Mouse (Mus musculus) CH12.LX (cell line): ENCODE results near the gene Gm45521. TPM values are rescaled to one million over a fixed set of nuclear protein-coding genes. Genes with fewer than 3 reads are reported as not detected.

ENCODE experiments used
- DNase-seq: peaks from one replicate; pipeline ENCODE4 v3.0.0-alpha.2; 2013; ENCODE audit errors: extremely low read depth
- H3K27ac ChIP-seq: 2 replicates; pipeline ENCODE4 v1.5.1; 2012; ENCODE audit warnings: low read depth, mild to moderate bottlenecking, control low read depth, moderate library complexity; ENCODE audit not compliant: insufficient read depth
- H3K27me3 ChIP-seq: replicated peaks from 2 replicates; pipeline ENCODE3; 2012; ENCODE audit warnings: inconsistent platforms
- H3K36me3 ChIP-seq, 2 experiments: replicated peaks in 1 of 2; 2 replicates each; pipeline versions ENCODE3 to v1.6.1; 2012; ENCODE audit warnings: inconsistent platforms in 1 of 2, low read length in 1 of 2, mild to moderate bottlenecking in 1 of 2, mixed read lengths in 1 of 2, moderate library complexity in 1 of 2; ENCODE audit not compliant: control insufficient read depth in 1 of 2, insufficient read depth in 1 of 2
- H3K4me1 ChIP-seq, 2 experiments: 2 replicates each; pipeline ENCODE4 v1.6.1; 2012; ENCODE audit warnings: inconsistent platforms in 1 of 2, moderate library complexity in 1 of 2; ENCODE audit not compliant: insufficient read depth in 2 of 2, control insufficient read depth in 1 of 2
- H3K4me2 ChIP-seq: 2 replicates; pipeline ENCODE4 v1.6.1; 2012; ENCODE audit warnings: low read depth, mild to moderate bottlenecking, control low read depth; ENCODE audit not compliant: poor library complexity, insufficient read depth, severe bottlenecking
- H3K4me3 ChIP-seq, 3 experiments: fragments of 150-350 bp in 1 of 3; sonication (generic) in 1 of 3; replicated peaks in 1 of 3; 2 replicates each; pipeline versions ENCODE3 to v1.5.1; 2011 to 2012; ENCODE audit warnings: low read depth in 2 of 3, low read length in 2 of 3, mild to moderate bottlenecking in 2 of 3, moderate library complexity in 2 of 3, control low read depth in 1 of 3, improper control_type of control experiment in 1 of 3, inconsistent platforms in 1 of 3, mixed read lengths in 1 of 3; ENCODE audit not compliant: poor library complexity in 1 of 3
- H3K79me2 ChIP-seq: replicated peaks from 2 replicates; pipeline ENCODE4 v1.6.1; 2012; ENCODE audit warnings: mild to moderate bottlenecking, moderate library complexity; ENCODE audit not compliant: control insufficient read depth, poor library complexity, insufficient read depth, severe bottlenecking; ENCODE audit errors: extremely low read depth
- H3K9ac ChIP-seq: 2 replicates; pipeline ENCODE4 v1.6.1; 2012; ENCODE audit warnings: low read depth, mild to moderate bottlenecking, control low read depth, moderate library complexity; ENCODE audit not compliant: insufficient read depth
- H3K9me3 ChIP-seq: replicated peaks from 2 replicates; pipeline ENCODE3; 2012; ENCODE audit warnings: low read length, inconsistent platforms, mixed read lengths
- BHLHE40 ChIP-seq: IDR thresholded peaks from 2 replicates; pipeline ENCODE4 v1.6.1; 2011; ENCODE audit warnings: mild to moderate bottlenecking, low read depth, low read length, improper control_type of control experiment
- CHD1 ChIP-seq: IDR thresholded peaks from 2 replicates; pipeline ENCODE4 v1.6.1; 2012; ENCODE audit warnings: low read depth, low read length, improper control_type of control experiment, inconsistent platforms
- CTCF ChIP-seq, 2 experiments: IDR thresholded peaks in 1 of 2; conservative IDR thresholded peaks in 1 of 2; 2 replicates each; pipeline ENCODE4 v1.5.1; 2011 to 2012; ENCODE audit warnings: low read depth in 2 of 2, low read length in 2 of 2, improper control_type of control experiment in 1 of 2, inconsistent platforms in 1 of 2, mild to moderate bottlenecking in 1 of 2, moderate library complexity in 1 of 2
- E2F4 ChIP-seq: IDR thresholded peaks from 2 replicates; pipeline ENCODE4 v1.6.1; 2011; ENCODE audit warnings: low read depth, low read length, improper control_type of control experiment; ENCODE audit not compliant: insufficient replicate concordance
- ELF1 ChIP-seq: IDR thresholded peaks from 2 replicates; pipeline ENCODE4 v1.6.1; 2014; ENCODE audit warnings: low read depth, mild to moderate bottlenecking, inconsistent platforms, low read length, improper control_type of control experiment
- EP300 ChIP-seq: IDR thresholded peaks from 2 replicates; pipeline ENCODE4 v1.6.1; 2011; ENCODE audit warnings: low read length, improper control_type of control experiment
- GABPA ChIP-seq: IDR thresholded peaks from 2 replicates; pipeline ENCODE4 v1.6.1; 2012; ENCODE audit warnings: low read depth, low read length, improper control_type of control experiment, inconsistent platforms; ENCODE audit not compliant: insufficient replicate concordance
- HCFC1 ChIP-seq: IDR thresholded peaks from 2 replicates; pipeline ENCODE4 v1.6.1; 2012; ENCODE audit warnings: low read depth, mild to moderate bottlenecking, inconsistent platforms, low read length, improper control_type of control experiment
- JUN ChIP-seq: IDR thresholded peaks from 2 replicates; pipeline ENCODE4 v1.6.1; 2011; ENCODE audit warnings: low read depth, mild to moderate bottlenecking, low read length, improper control_type of control experiment, moderate library complexity; ENCODE audit not compliant: insufficient read depth
- JUND ChIP-seq: conservative IDR thresholded peaks from 2 replicates; pipeline ENCODE4 v1.6.1; 2011; ENCODE audit warnings: low read depth, low read length, improper control_type of control experiment
- MAZ ChIP-seq: IDR thresholded peaks from 2 replicates; pipeline ENCODE4 v1.6.1; 2012; ENCODE audit warnings: low read depth, mild to moderate bottlenecking, inconsistent platforms, low read length, improper control_type of control experiment, moderate library complexity
- MEF2A ChIP-seq: IDR thresholded peaks from 2 replicates; pipeline ENCODE4 v1.6.1; 2014; ENCODE audit warnings: low read depth, mild to moderate bottlenecking, inconsistent platforms, low read length, improper control_type of control experiment, borderline replicate concordance
- NELFE ChIP-seq: IDR thresholded peaks from 2 replicates; pipeline ENCODE4 v1.6.1; 2011; ENCODE audit warnings: low read depth, low read length, improper control_type of control experiment
- NRF1 ChIP-seq: IDR thresholded peaks from 2 replicates; pipeline ENCODE4 v1.6.1; 2014; ENCODE audit warnings: low read depth, mild to moderate bottlenecking, inconsistent platforms, low read length, improper control_type of control experiment, moderate library complexity
- RCOR1 ChIP-seq: conservative IDR thresholded peaks from 2 replicates; pipeline ENCODE4 v1.6.1; 2012; ENCODE audit warnings: low read depth, mild to moderate bottlenecking, inconsistent platforms, low read length, improper control_type of control experiment
- UBTF ChIP-seq: IDR thresholded peaks from 2 replicates; pipeline ENCODE4 v1.6.1; 2012; ENCODE audit warnings: low read depth, mild to moderate bottlenecking, inconsistent platforms, low read length, improper control_type of control experiment, moderate library complexity
- USF1 ChIP-seq: IDR thresholded peaks from 2 replicates; pipeline ENCODE4 v1.6.1; 2014; ENCODE audit warnings: low read depth, mild to moderate bottlenecking, inconsistent platforms, low read length, improper control_type of control experiment
- ZKSCAN1 ChIP-seq: IDR thresholded peaks from 2 replicates; pipeline ENCODE4 v1.6.1; 2012; ENCODE audit warnings: low read depth, inconsistent platforms, low read length, improper control_type of control experiment, borderline replicate concordance
- ZNF384 ChIP-seq: IDR thresholded peaks from 2 replicates; pipeline ENCODE4 v1.6.1; 2012; ENCODE audit warnings: low read depth, low read length, improper control_type of control experiment, inconsistent platforms
- dilution Hi-C: fragments of 300-500 bp; cut with MboI; formaldehyde crosslinking; loops from 2 replicates; pipeline ENCODE4 v1.14.3; 2020; ENCODE audit warnings: low sequenced_read_pairs; ENCODE audit not compliant: extremely low pct_unique_long_range_greater_than_20kb, extremely low pct_ligation_motif_present
- in situ Hi-C: fragments of 300-500 bp; cut with MboI; formaldehyde crosslinking; loops from 3 replicates; pipeline ENCODE4 v1.14.3; 2019; ENCODE audit warnings: low sequenced_read_pairs, low pct_ligation_motif_present, low pct_unique_long_range_greater_than_20kb, mixed read lengths
- polyA plus RNA-seq: library from polyadenylated mRNA; unstranded; fragments of >175 nt; gene quantifications from 2 replicates; pipeline ENCODE4 v1.2.1, GENCODE M21; 2012; ENCODE audit warnings: low read depth; ENCODE audit not compliant: insufficient read length
- total RNA-seq, 2 experiments: library from RNA; depleted of rRNA; stranded (reverse); fragments of 300-350 nt in 1 of 2; fragments of >200 nt in 1 of 2; gene quantifications; 2 replicates each; pipeline ENCODE4 v1.2.3; 2012 to 2014

Gene Gm45521
- total and polyA plus RNA-seq, 3 experiments: not detected

DNA sequence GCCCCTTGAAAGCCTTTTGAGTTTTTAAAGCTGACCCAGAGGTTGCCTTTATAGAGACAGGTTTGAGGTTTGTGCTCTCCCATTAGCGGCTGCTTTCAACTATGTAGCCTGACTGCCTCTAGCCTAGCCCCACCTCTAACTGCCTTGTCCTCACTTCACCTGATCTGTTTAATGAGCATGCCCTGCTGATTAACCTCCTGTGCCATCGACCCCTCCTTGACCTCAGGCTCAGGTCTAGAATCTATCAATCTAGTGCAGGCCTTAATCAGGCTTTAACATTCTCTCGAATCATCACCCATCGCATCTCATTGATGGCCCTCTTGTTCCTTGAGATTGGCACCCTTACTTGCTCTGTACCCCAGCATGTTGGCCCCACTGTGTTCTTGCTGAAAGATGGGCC is 42.6 kb upstream of the Gm45521 start:
- no peaks in the 10 kb centered on the region for H3K79me2 ChIP-seq
- H3K4me2 ChIP-seq: no peak overlapping the region
- in situ Hi-C loops (no loop called here), dilution Hi-C loops (no loop called here)
- no peaks in the 10 kb centered on the region for H3K9me3 ChIP-seq
- DNase-seq: no peak
- no peak overlapping the region for H3K27ac ChIP-seq
- no peak overlapping the region for H3K4me3 ChIP-seq
- no peaks in the 10 kb centered on the region for H3K27me3 ChIP-seq
- H3K36me3 ChIP-seq: peaks cover 62 to 89% of the 10 kb centered on the region in 2 experiments
- H3K4me1 ChIP-seq: peaks cover 10 to 71% of the 10 kb centered on the region in 2 experiments
- no peak overlapping the region for H3K9ac ChIP-seq
- no peak for TF ChIP-seq ZNF384
- no peak for TF ChIP-seq HCFC1

DNA sequence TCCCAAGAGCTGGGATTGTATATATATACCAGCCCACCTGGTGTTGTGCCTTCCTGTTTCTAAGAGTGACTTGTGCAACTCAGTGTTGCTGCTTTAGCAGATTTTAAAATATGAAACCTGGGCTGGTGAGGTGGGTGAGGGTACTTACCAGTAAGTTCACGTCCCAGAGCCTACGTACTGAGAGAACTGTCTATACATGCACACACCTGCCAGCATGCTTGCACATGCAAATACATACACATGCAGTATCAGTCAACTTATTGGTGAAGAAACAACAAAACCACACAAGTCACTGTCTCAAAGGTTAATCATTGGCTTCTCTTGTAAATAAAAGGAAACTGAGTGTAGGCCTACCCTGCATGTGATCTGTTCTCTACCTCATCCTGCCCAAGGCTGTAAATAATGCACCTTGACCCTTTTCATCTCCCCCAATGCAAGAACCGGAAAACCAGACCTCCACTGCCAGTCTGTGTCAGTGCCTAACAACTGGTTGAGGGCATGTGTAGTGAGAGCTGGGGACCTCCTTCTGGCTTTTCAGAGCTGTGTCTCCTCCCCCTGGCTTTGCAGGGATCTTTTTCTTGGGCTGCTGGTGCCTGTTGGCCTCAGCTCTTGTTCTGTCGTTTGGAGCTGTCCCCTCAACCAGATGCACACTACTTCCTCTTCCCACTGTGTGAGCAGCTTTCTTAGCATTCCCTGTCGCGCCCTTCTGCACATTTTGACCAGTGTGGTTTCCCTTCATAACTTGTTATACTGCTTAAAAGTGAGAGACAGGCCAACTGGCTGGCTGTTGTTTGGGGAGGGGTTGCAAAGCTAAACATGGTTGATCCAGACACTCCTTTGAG is 38.7 kb upstream of the Gm45521 start:
- Histone ChIP-seq H3K27me3 (no peaks in the 10 kb centered on the region), H3K4me3 (no peak overlapping the region), H3K4me1 (peaks cover 11 to 64% of the 10 kb centered on the region in 2 experiments), H3K9me3 (no peaks in the 10 kb centered on the region), H3K4me2 (no peak overlapping the region), H3K36me3 (peaks cover 79 to 90% of the 10 kb centered on the region in 2 experiments), H3K79me2 (no peaks in the 10 kb centered on the region), H3K9ac (no peak overlapping the region), H3K27ac (no peak overlapping the region)
- TF ChIP-seq USF1 (no peak), RCOR1 (no peak), MEF2A (no peak), E2F4 (no peak), JUN (no peak), MAZ (no peak), NRF1 (no peak), CHD1 (no peak), CTCF (conservative IDR thresholded peaks at IDR 0.05 in 1 of 2, IDR thresholded peaks at IDR 0.05 in 1 of 2; ENCODE audit: low read depth in 2 of 2, low read length in 2 of 2) (no peak), JUND (no peak)
- dilution Hi-C loops (no loop called here), in situ Hi-C loops (no loop called here)
- DNase-seq: peak; percentile 34

- Histone ChIP-seq H3K9me3 (peaks cover 4% of the 10 kb centered on the region), H3K4me2 (no peak overlapping the region), H3K4me3 (no peak overlapping the region), H3K27ac (no peak overlapping the region), H3K9ac (no peak overlapping the region), H3K36me3 (peaks cover 87 to 96% of the 10 kb centered on the region in 2 experiments), H3K27me3 (no peaks in the 10 kb centered on the region), H3K79me2 (no peaks in the 10 kb centered on the region), H3K4me1 (peaks cover 8 to 58% of the 10 kb centered on the region in 2 experiments)
- in situ Hi-C loops: no loop called here
- dilution Hi-C loops: no loop called here
- no peak for TF ChIP-seq ELF1
- no peak for TF ChIP-seq BHLHE40
- TF ChIP-seq EP300: no peak
- no peak for TF ChIP-seq USF1
- TF ChIP-seq ZKSCAN1: no peak
- TF ChIP-seq GABPA: no peak
- TF ChIP-seq HCFC1: no peak
- TF ChIP-seq NELFE: no peak
- no peak for TF ChIP-seq MEF2A
- no peak for TF ChIP-seq UBTF
- DNase-seq: no peak
Observed at GRCm38 (mm10) chr14:7919309-7919708, 37.8 kb upstream of the Gm45521 start.
